Mouse (Mus musculus) small intestine, adult 2 months (tissue): ENCODE data around the gene Lrfn3. TPM values are rescaled to one million over a fixed set of nuclear protein-coding genes. Genes with fewer than 3 reads are reported as not detected.

Experiments
- H3K27ac ChIP-seq: fragments of 200-500 bp; 2 replicates; pipeline ENCODE4 v1.5.1; 2012; ENCODE audit warnings: low read depth, low read length, control low read depth, inconsistent platforms; ENCODE audit not compliant: insufficient read depth
- H3K27me3 ChIP-seq: fragments of 200-500 bp; 2 replicates; pipeline ENCODE4 v1.6.1; 2012; ENCODE audit warnings: mild to moderate bottlenecking, moderate library complexity, low read length, inconsistent platforms; ENCODE audit not compliant: control insufficient read depth, insufficient read depth
- H3K36me3 ChIP-seq: fragments of 200-500 bp; 2 replicates; pipeline ENCODE4 v1.6.1; 2012; ENCODE audit warnings: mild to moderate bottlenecking, low read length, control low read depth, inconsistent platforms; ENCODE audit not compliant: control insufficient read depth, insufficient read depth
- H3K4me1 ChIP-seq: fragments of 200-500 bp; 2 replicates; pipeline ENCODE4 v1.6.1; 2012; ENCODE audit warnings: low read length, inconsistent platforms, mixed read lengths; ENCODE audit not compliant: control insufficient read depth, insufficient read depth, insufficient read length
- H3K4me3 ChIP-seq: fragments of 200-500 bp; 2 replicates; pipeline ENCODE4 v1.5.1; 2012; ENCODE audit warnings: low read depth, mild to moderate bottlenecking, control low read depth, inconsistent platforms, low read length, moderate library complexity
- CTCF ChIP-seq: fragments of 200-500 bp; IDR thresholded peaks from 2 replicates; pipeline ENCODE4 v1.5.1; 2012; ENCODE audit warnings: low read depth, mild to moderate bottlenecking, control low read depth, inconsistent platforms, low read length, moderate library complexity, mixed read lengths; ENCODE audit not compliant: insufficient replicate concordance, insufficient read length; ENCODE audit errors: extremely low read depth
- POLR2A ChIP-seq: fragments of 200-500 bp; IDR thresholded peaks from 2 replicates; pipeline ENCODE4 v1.6.1; 2012; ENCODE audit warnings: low read depth, mild to moderate bottlenecking, control low read depth, inconsistent platforms, low read length, moderate library complexity
- WGBS: fragments of 180-500 bp; shearing (Covaris S2); methylation state at CpG from one replicate; pipeline ENCODE4 v1.1.7; 2018; 5-methylcytosine and 5-hydroxymethylcytosine counted together
- polyA plus RNA-seq: library from polyadenylated mRNA; depleted of rRNA; stranded (reverse); fragments of >200 nt; gene quantifications from 2 replicates; pipeline ENCODE4 v1.2.3, GENCODE M21; 2012

The Lrfn3 gene
- polyA plus RNA-seq, 1 experiment: 28.1 TPM

DNA sequence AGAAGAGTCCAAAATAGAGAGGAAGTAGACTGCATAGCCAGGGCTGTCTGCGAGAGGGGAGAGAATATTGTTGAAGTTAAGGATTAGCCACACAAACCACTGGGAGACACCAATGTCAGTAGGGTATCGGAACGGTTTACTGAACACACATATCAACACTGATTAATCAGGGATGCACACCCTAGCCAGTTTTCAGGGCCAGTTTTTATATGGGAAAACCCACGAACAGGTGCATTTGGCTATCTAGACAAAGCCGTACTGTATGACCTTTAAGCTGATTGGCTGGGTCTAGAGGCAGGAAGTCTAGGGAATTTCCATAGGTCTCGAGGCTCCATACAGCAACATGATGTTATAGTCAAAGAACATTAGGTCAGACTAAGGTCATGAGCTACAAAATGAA, 39.7 kb downstream of the Lrfn3 start:
- H3K4me3 ChIP-seq: peak overlapping the region; percentile 61; the same call in 1 of the 2 replicates
- 4% methylated on average over 6 of the region's 6 CpGs for WGBS
- peaks cover 5% of the 10 kb centered on the region; the same call in 1 of the 2 replicates for H3K4me1 ChIP-seq

DNA sequence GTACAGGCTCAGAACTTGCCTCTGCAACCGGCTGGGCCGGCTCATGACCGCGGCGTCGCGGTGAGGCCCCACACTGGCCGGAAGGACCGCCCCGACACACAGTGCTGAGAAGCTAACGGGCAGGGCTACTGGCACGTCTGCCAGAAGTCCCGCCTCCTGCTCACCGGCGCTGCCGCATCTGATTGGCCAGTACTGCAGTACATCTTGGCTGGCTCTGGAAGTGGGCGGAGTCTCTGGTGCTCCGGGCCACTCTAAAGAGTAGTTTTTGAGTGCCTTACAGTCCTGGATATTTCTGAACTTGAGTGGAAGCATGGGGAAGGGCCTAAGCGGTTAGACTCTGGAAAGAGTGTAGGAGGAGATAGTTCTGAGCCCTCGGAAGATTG, 40.3 kb downstream of the Lrfn3 start:
- TF ChIP-seq POLR2A: peak; percentile 77; the same call in 1 of the 2 replicates
- TF ChIP-seq CTCF: no peak

More for the DNA sequence above, 39.7 kb downstream of the Lrfn3 start:
- TF ChIP-seq CTCF (no peak), POLR2A (no peak)
- H3K27me3 ChIP-seq: no peaks in the 10 kb centered on the region
- peak overlapping the region; percentile 90 for H3K27ac ChIP-seq
- H3K36me3 ChIP-seq: no peaks in the 10 kb centered on the region

DNA sequence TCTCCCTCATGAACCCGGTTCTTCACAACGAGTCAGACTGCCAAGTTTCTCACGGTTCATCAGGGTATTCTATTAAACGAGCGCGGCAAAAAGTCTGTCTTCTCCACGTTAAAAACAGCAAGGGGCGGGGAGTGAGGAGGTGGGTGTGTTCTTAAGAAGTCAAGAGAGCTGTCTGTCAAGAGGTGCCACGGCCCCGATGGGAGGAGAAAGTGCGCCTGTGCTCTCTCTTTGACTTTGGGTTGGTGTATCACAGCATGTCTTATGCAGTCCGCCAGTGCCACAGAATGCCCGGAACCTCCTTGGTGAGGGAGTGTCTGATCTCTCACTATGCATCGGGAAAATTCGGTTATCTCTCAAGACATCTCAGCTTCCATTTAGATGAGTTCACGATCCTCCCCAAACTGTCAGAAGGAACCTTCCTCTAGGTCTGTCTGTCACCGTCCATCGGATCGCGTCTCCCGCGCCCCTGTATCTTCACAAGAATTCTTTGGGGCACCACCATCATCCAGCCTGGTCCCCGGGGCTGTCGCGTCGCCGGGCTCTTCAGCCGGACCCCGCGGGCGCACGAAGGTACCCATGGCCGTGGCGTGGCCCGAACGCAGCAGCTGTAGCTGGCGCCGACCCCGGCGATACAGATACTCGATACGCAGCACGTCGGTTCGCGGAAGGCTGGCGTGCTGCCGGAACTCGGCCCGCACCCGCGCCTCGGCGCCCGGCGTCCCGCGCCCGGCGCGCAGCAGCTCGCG, 40.9 kb downstream of the Lrfn3 start, which contains the start of gene E130208F15Rik:
Gene E130208F15Rik (plus strand): TSS at position 202 of the 746 bp plus-strand sequence.
- peak within 1 kb of the TSS; percentile 90 for H3K27ac ChIP-seq
- WGBS: under 1% methylated on average over 63 of the region's 63 CpGs
- peak within 1 kb of the TSS; percentile 66 for H3K4me3 ChIP-seq
- H3K27me3 ChIP-seq: no peaks in the 10 kb centered on the region
- peaks cover 5% of the 10 kb centered on the region; the same call in 1 of the 2 replicates for H3K4me1 ChIP-seq
- TF ChIP-seq POLR2A (peak; percentile 66; the same call in 1 of the 2 replicates), CTCF (no peak)
- H3K36me3 ChIP-seq: no peaks in the 10 kb centered on the region

More for the DNA sequence above, 40.3 kb downstream of the Lrfn3 start:
- H3K4me3 ChIP-seq: peak overlapping the region; percentile 66
- peaks cover 5% of the 10 kb centered on the region; the same call in 1 of the 2 replicates for H3K4me1 ChIP-seq
- no peaks in the 10 kb centered on the region for H3K27me3 ChIP-seq
- no peaks in the 10 kb centered on the region for H3K36me3 ChIP-seq
- WGBS: under 1% methylated on average over 20 of the region's 20 CpGs
- peak overlapping the region; percentile 90 for H3K27ac ChIP-seq

DNA sequence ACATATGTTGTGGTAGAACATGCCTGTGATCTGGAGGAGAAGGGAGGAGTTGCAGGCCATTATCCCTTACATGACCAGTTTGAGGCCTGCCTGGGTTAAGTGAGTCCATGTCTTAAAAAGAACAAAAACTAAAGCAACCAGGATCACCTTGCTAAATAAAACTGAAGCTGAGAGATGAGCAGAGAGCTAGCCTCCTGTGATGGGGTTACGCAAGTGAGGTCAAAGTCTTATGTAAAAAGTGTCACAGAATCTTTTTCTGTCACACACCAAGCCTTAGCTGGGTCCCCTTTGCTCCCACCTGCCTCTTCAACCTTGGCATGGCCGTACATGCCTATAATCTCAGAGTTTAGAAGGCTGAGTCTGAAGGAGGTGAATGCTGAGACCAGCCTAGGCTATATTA, 41.6 kb downstream of the Lrfn3 start:
- Histone ChIP-seq H3K36me3 (no peaks in the 10 kb centered on the region), H3K4me3 (no peak overlapping the region), H3K27ac (no peak overlapping the region), H3K27me3 (no peaks in the 10 kb centered on the region), H3K4me1 (peaks cover 5% of the 10 kb centered on the region; the same call in 1 of the 2 replicates)
- 56% methylated on average over 2 of the region's 2 CpGs for WGBS
- TF ChIP-seq CTCF: no peak
- TF ChIP-seq POLR2A: no peak

DNA sequence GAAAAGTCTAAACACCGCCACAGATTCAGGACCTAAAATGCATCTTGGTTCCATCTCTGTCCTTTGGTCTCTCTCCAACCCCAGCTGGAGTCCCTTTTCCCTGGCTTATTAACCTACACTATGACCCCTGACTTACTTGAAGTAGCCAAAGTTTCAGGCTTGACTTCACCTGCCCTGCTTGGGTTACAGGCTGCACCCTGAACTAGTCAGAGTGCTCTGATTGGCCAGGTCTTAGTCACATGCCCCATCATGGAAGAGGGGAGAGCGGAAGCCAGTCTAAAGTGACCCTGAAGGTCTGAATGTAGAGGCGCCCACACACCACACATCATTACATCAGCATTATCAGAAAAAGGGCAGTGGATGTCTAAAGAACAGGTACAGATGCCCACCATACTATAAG, 44.4 kb downstream of the Lrfn3 start:
- TF ChIP-seq POLR2A (no peak), CTCF (no peak)
- Histone ChIP-seq H3K36me3 (no peaks in the 10 kb centered on the region), H3K27ac (no peak overlapping the region), H3K27me3 (no peaks in the 10 kb centered on the region), H3K4me3 (no peak overlapping the region), H3K4me1 (peaks cover 8% of the 10 kb centered on the region)
- 95% methylated on average over 3 of the region's 3 CpGs for WGBS

DNA sequence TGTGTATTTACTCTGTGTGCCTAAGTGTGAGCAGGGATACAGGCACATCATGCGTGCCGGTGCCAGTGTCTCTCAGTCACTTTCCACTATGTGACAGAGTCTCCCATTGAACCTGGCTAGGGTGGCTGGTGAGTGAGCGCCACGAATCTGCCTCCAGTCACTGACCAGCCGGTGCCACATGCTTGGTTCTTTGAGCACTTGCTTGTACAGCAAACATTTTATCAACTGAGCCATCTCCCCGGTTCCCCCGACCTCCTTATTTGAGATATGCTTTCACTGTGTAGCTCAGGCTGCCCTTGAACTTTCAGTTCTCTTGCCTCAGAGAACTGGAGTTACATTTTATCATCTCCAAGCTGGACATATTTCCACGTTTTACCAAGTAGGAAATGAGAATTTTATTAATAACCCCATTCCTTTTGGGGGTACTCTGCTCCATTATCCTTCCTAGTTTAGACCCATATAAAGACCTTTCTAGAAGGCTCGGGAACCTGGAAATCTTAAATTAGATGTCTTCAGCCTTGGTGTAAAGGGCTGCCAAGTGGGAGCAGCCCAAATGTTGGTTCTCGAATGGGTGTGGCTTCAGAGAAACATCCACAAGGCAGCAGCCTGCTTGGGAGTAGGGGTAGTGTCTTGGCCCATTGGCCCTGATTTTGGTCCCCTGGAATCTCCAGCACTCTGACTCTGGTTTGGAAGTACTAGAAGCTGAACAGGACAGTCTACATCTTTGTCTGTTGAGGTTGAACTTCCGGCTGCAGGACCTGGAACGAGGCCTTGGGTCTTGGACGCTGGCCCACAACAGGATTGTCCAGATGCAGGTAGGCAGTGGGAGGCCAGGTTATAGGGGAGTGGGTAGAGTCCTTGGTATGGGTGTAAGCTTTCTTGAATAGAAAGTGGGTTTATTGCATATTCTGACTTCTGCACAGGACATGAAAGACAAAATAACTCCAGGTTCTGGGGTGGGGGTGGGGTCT, 46.7 kb downstream of the Lrfn3 start:
- Histone ChIP-seq H3K27me3 (no peaks in the 10 kb centered on the region), H3K4me1 (peaks cover 5% of the 10 kb centered on the region), H3K36me3 (peaks cover 4% of the 10 kb centered on the region; the same call in 1 of the 2 replicates), H3K27ac (no peak overlapping the region), H3K4me3 (no peak overlapping the region)
- WGBS: 51% methylated on average over 13 of the region's 13 CpGs
- TF ChIP-seq POLR2A: no peak
- no peak for TF ChIP-seq CTCF
